Mouse (Mus musculus) layer of hippocampus, adult 18-20 months (tissue): ENCODE measurements around the gene Ccdc173. TPM values are rescaled to one million over a fixed set of nuclear protein-coding genes. Genes with fewer than 3 reads are reported as not detected.

Experiments
- total RNA-seq, 2 experiments: library from RNA; stranded (reverse); gene quantifications; 2 replicates each; pipeline ENCODE4 v1.2.3; 2021

Ccdc173 gene
- total RNA-seq, 2 experiments from 2014 or later, result 2.2 to 2.7 TPM

Other genes with a start within 250 kb of the Ccdc173 start
- gene Lrp2, start 203.5 kb downstream of the Ccdc173 start, total RNA-seq, result under 1 TPM; 0.53 to 0.59 TPM
- gene Bbs5, start 142.4 kb downstream of the Ccdc173 start, total RNA-seq, result 10 to 100 TPM; 21.8 to 25.0 TPM
- gene Klhl41, start 119.5 kb downstream of the Ccdc173 start, total RNA-seq, result under 1 TPM; 0.25 to 0.47 TPM
- 10 to 100 TPM; 16.9 to 17.3 TPM for gene Fastkd1, start 76.1 kb downstream of the Ccdc173 start, total RNA-seq
- 10 to 100 TPM; 66.3 to 66.9 TPM for gene Ppig, start 67.0 kb downstream of the Ccdc173 start, total RNA-seq
- 10 to 100 TPM; 23.9 to 24.3 TPM for gene Phospho2, start within 50 bp of the Ccdc173 start, total RNA-seq
- gene Klhl23, start 32.4 kb upstream of the Ccdc173 start, total RNA-seq, result 10 to 100 TPM; 37.7 to 40.9 TPM
- gene Ssb, start 72.0 kb upstream of the Ccdc173 start, total RNA-seq, result 100 to 1,000 TPM; 119 to 132 TPM
- 10 to 100 TPM; 13.8 to 14.8 TPM for gene Mettl5, start 96.0 kb upstream of the Ccdc173 start, total RNA-seq
- 100 to 1,000 TPM; 106 to 118 TPM for gene Ubr3, start 107.7 kb upstream of the Ccdc173 start, total RNA-seq
- under 1 TPM; 0.64 to 0.94 TPM for gene Myo3b, start 249.6 kb upstream of the Ccdc173 start, total RNA-seq